ENCODE assay signal across 7 mouse cellular contexts in genomic region chr6:127625135-127625534, GRCm38 (mm10).
A peak's percentile ranks its signal among the peaks of the same experiment; 100 is the strongest.
DNase-seq lines count a peak whose midpoint lies in the region; TF ChIP-seq lines count a peak whose summit lies in the region.

No protein-coding gene starts in this region.

- peak; percentile 48 for DNase-seq in WW6 (ENCODE audit: low read depth, low spot score)
- peak; percentile 54 to 82 for DNase-seq in cerebellum, postnatal 25 days
- peak; percentile 33 to 55 for DNase-seq in gastrocnemius, postnatal 4 days (ENCODE audit: low spot score in 2 of 2)
- peak; percentile 32 to 83 for DNase-seq in layer of hippocampus, adult 18-20 months (ENCODE audit: low spot score in 2 of 2)
- DNase-seq in lung, adult 2 months: peak; percentile 56
- DNase-seq in right cerebral cortex, postnatal 14 days: peak; percentile 89

- no peaks in the 10 kb centered on the region for H3K4me1 ChIP-seq in E14TG2a.4 (replicated peaks; ENCODE audit: low read depth, low read length)
- H3K4me1 ChIP-seq in lung, adult 2 months (ENCODE audit: control insufficient read depth, insufficient read depth, low read length): no peaks in the 10 kb centered on the region

- H3K9me3 ChIP-seq in E14TG2a.4 (ENCODE audit: low read length): peaks cover 10% of the 10 kb centered on the region

- WGBS in lung, adult 2 months: 50% methylated on average over 5 of the region's 5 CpGs

- H3K4me3 ChIP-seq in E14TG2a.4 (replicated peaks; ENCODE audit: low read length): no peak overlapping the region
- H3K4me3 ChIP-seq in lung, adult 2 months (replicated peaks; ENCODE audit: extremely low read depth, low read depth, low read length): no peak overlapping the region

- H3K27me3 ChIP-seq in E14TG2a.4 (ENCODE audit: insufficient read depth, low read length): peaks cover 36% of the 10 kb centered on the region

- H3K36me3 ChIP-seq in E14TG2a.4 (ENCODE audit: insufficient read depth, low read length): no peaks in the 10 kb centered on the region

- TF ChIP-seq CTCF in E14TG2a.4 (conservative IDR thresholded peaks at IDR 0.05; ENCODE audit: low read length): peak; percentile 64
- peak; percentile 37; the same call in 1 of the 2 replicates for TF ChIP-seq CTCF in lung, adult 2 months (IDR thresholded peaks at IDR 0.05; ENCODE audit: insufficient read depth, low read length)

- no peak for TF ChIP-seq POLR2A in lung, adult 2 months (IDR thresholded peaks at IDR 0.05; ENCODE audit: borderline replicate concordance, extremely low read depth, low read depth, low read length)
